Mouse (Mus musculus): Measurements from ENCODE around the gene Mgat4a.

Gene Mgat4a

DNA sequence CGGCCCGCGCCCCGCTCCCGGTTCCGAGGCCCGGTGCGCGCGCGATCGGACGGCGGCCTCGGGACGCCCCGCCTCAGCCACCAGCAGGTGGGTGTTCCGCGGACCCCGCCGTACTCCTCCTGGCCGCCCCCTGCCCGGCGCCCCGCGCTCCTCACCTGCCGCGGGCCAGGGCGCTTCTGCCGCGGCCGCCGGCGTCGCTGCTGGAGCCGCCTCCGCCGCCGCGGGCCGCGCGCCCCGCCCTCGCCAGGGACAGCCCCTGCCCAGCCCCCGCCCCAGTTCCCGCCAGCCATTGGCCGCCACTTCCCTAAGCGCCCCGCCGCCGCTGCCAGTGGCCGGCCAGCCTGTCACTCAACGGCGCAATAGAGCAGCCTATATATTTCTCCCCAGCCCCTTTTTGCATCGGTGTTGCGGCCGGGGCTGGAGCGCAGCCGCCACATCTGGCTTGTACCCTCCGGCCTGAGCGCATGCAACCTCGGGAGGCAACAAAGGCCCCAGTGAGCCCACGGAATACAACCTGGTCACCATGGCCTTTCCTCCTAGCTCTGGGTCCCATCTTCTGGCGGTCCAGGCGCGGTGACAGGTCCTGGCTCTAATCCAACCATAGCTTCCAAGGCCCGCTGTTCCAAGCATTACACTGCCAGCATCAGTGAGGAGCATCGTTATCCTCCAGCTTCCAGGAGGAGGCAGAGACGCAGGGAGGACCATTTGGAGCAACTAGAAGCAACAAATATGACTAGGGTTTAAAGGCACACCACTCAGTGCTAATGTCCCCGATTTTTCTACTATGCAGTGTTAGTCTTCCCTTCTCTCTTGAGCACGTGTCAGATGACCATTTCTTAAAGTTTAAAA, at the start of gene Mgat4a:
Gene Mgat4a (minus strand): TSS at position 207 of the 849 bp plus-strand sequence.
- DNase-seq: peak; percentile 93

DNA sequence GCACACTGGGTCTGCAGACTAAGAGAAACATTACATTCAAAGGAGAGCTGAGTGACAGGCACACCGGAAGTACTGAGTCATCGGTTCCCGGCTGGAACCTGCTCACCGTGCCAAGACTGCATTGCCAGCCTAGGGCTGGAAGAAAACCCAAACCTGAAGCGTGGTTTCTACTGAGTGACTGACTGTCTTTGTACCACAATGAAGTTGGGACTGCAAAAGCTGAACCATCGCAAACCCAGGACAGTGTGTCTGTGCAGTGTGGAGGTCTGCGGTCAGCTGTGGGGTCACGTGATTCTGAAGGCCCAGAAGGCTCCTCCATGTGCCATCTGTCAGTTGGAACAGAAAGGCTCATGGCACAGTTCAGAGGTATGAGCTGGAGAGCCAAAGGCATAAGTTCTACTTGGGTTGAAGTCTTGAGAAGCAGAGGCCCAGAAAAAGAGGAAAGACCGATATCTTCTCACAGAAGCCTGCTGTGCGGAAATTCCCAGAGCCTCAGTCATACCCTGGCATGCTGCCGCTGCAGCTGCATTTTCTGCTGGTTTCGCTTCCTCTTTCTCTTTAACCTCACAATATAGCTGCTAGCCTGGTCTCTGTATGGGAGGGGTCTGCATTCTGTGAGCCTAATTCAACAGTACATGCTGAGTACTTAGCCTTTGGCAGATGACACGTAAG, 45.1 kb upstream of the Mgat4a start:
- DNase-seq: peak; percentile 80

GRCm38 (mm10) chr1:37583795-37584464, 43.1 kb upstream of the Mgat4a start:
- DNase-seq: no peak

GRCm38 (mm10) chr1:37583167-37583566, 42.4 kb upstream of the Mgat4a start:
- no peak for DNase-seq

- no peak for DNase-seq
Observed at GRCm38 (mm10) chr1:37579686-37580085, 38.9 kb upstream of the Mgat4a start.

GRCm38 (mm10) chr1:37572528-37573272, 31.9 kb upstream of the Mgat4a start:
- DNase-seq: peak; percentile 46

DNA sequence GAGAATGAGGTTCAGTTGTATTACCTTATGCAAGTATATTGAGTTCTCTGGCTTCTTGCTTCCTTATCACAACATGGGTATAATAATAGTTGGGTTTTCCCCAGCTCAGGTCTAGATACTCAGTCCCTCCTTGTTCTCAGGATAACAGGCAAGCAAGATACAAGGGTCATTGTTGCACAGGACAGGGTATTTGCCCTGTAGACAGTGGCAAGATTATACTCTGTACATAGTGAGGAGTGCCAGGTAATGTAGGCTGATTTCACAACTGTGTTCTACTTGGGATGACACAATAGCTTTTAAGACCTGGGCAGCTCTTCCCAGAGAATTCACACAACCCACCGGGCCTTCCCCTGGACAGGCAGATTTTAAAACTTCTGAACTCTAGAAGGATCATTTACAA, 27.6 kb upstream of the Mgat4a start:
- DNase-seq: no peak

DNA sequence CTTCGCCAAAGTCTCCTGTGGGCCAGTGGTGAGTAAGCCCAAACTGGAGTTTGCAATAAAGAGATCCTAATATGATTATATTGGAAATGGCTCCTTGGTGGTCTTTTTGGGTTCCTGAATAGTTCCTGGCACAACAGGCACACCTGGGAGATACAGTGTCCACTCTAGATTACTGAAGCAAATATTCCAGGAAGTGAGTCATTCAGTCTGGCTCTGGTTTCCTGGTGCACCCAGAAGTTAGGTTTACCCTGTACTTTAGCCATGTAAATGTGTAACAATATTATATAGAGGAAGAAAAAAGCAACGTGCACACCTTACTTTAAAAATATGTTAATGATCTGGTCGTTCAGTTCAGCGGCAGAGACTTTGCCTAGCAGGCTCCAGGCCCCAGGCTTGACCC, 25.9 kb upstream of the Mgat4a start:
- DNase-seq: no peak

GRCm38 (mm10) chr1:37566344-37566743, 25.5 kb upstream of the Mgat4a start:
- no peak for DNase-seq

- DNase-seq: no peak
Observed at GRCm38 (mm10) chr1:37565396-37565795, 24.6 kb upstream of the Mgat4a start.

DNA sequence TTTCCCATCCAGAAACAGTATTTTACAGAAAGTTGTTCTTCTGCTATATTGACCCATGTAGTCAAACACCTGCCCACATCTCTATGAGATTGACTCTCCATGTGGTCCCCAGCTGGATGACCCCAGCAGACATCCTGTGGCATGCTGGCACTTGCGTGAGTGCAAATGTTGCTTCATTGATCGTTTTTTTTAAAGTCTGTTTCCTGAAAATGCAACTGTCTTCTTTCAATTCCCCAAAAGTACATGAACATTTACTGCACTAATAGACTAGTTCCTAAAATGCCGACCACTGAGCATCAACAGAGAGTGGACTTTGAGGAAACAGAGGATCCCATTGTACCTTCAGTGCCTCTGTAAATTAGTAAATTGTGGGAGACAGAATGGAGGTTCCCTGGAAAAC, 21.1 kb upstream of the Mgat4a start:
- no peak for DNase-seq

- DNase-seq: no peak
Observed at GRCm38 (mm10) chr1:37560356-37560755, 19.5 kb upstream of the Mgat4a start.

DNA sequence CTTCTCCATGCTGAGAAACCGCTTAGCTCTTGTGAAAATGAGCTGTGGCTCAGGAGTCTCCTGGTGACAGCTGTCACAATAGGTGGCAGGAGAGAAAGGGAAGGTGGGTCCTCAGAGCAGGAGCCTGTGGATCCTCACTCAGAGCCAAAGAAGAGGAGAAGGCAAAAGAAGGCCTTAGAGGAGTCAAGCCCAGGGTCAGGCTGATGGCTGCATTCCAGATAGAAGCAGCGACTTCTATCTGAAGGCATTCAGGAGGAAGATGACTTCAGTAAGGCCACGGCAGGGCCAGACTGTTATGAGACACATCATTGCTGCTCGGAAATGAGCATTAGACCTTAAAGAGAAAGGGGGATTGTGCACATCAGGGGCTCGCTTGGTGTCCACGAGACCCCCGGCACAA, 11.2 kb upstream of the Mgat4a start:
- no peak for DNase-seq

DNA sequence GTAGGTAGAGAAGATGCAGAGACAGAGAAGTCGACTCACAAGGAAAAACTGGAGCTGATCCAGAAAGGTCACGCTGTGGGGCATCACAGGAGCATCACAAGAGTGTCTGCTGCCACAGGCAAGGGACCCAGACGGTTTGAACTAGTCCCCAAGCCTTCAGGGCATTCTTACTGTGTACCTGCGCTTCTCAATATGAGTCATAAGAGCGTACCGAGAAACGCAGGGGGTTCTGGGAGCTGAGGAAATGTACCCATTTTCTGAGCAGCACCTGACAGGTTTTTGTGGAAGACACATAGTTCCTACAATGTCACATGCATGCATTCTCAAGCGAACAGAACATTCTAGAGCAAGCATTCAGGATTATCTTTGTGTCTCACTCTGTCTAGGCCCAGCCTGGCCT, 8.7 kb upstream of the Mgat4a start:
- DNase-seq: no peak

GRCm38 (mm10) chr1:37546398-37547051, 5.7 kb upstream of the Mgat4a start:
- no peak for DNase-seq

DNA sequence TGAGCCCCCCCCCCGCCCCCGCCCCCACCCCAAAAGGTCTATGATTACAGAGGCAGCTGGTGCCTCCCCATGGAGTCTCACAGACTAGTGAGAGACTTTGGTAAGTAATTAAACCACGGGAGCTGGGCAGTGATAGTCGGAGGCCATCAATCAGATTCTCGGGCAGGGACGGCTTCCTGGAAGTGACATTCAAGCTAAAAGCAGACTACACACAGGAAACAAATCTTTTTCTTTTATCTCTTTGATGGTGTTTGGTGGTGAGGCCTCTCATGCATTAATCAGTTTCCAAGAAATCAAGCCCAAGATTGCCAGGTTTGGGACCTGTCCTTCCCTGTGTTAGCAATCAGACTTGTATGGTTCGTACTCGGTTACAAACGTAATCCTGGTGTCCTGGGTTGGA, 3.4 kb upstream of the Mgat4a start:
- no peak for DNase-seq

GRCm38 (mm10) chr1:37543057-37543456, 2.2 kb upstream of the Mgat4a start:
- no peak for DNase-seq

GRCm38 (mm10) chr1:37539968-37540809, 627 bp downstream of the Mgat4a start:
- peak; percentile 49 for DNase-seq

DNA sequence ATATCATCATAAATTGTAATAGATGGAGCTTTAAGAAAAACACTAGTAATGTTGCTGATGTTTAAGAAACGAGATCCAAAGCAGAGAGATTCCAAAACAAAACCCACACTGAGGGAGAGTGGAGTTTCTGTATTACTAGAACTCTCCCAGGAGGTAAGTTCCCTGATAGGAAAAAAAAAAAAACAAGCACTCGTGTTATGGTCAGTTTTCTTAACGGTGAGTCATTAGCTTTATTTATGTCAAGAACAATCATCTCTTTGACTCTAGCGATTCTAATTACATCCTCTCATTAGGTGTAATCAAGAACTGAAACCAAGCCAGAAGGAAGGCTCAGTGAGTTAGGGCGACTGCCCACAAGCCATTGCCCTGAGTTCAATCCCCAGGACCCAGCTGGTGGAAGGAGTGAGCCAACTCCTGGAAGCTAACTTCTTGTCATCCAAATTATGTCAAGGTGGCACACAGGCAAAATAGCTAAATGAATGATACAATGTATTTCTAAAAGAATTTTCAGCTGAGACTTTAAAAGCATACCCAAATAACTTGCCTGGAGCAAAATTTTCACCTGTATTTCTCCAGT, 6.2 kb downstream of the Mgat4a start:
- DNase-seq: no peak

- peak; percentile 41 for DNase-seq
Observed at GRCm38 (mm10) chr1:37533181-37533580, 7.6 kb downstream of the Mgat4a start.

- DNase-seq: no peak
Observed at GRCm38 (mm10) chr1:37532533-37532840, 8.3 kb downstream of the Mgat4a start.
